Mouse (Mus musculus) mature B cell (primary cell): ENCODE data around the gene Tbc1d7.

Experiments
- in situ Hi-C: fragments of 300-500 bp; cut with MboI; formaldehyde crosslinking; loops from 2 replicates; pipeline ENCODE4 v1.14.3; 2019

Gene Tbc1d7

DNA sequence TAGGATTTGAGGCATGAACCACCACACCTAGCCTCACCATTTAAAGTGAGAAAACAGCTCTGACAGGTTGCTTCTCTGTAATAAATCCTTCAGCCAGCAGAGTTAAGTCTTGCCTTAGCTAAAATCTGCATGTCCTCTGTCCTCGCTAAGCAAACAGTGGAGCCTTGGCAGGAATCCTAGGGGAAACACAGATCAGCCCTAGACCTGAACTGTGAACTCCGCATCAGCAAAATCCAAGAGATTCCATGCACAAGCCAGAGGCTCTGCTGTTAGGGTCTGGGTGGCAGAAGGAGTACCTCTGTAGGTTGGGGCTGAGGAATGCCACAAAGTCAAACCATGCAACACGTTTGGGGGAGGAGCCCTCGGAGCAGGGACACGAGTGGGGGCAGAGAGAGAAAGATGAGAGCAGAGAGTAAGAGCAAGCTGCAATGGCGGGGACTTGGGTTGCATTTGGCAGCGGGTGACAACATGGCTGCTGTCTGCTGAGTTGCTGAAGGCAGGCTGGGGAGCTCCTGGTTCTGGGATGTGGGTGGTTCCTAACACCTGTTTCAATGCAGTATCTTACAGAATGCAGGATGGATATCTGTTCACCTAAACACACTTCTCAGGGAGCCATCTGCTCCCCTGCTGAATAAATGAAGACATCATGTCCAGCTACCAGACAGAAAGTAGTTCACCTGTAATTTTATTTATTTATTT is 26.4 kb downstream of the Tbc1d7 start:
- in situ Hi-C loops = no loop called here

DNA sequence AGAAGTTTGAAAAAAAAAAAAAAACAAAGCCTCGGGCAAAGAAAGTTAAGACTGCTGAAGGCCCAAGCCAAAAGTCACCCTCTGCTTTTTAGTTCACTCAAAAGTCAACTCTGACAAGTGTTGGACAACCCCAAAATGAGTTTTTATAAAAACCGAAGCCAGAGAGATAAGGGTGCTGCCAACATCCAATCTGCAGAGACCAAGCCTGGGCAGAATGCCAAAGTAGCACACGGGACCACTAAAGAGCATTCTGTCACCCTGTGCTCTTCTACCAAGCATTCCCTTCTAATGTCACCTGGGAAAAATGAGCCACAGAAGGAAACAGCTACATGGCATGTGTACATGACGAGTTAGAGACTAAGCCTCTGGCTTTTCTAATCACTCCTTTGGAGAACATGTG is 36.8 kb downstream of the Tbc1d7 start:
- in situ Hi-C loops = no loop called here

DNA sequence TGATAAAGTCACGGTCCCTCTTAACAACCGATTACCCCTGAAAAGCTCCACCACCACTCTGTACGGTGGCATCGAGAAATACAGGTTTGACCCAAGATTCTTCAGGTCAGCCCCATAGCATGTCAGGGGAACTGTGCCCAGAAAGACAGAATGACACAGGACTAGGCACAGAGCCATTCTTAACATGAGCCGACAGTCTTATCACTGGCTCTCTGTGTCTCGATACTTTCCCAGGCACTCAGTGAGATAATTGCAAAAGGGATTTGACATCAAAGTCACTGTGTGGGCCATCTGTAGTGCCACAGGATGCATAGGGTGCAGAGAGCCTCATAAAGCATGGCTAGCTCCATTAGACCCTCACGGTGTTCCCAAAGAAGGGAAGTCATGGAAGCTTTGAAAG is 37.9 kb downstream of the Tbc1d7 start:
- in situ Hi-C loops = no loop called here

DNA sequence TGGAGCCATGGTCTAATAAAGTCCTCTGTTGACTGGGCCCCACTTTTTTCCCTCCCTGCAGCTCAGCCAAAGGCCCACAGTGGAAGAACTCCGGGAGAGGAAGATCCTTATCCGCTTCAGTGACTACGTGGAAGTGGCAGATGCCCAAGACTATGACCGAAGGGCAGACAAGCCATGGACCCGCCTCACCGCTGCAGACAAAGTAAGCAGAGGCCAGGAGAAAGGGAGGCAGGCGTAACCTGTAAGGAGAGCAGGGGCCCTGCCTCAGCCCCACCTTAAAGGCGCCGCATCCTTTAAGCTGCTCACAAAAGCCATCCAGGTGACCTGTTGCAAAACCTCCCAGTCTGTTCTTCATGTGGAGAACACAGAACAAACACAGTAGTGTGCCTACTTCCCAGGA is 38.4 kb downstream of the Tbc1d7 start:
- in situ Hi-C loops = no loop called here

DNA sequence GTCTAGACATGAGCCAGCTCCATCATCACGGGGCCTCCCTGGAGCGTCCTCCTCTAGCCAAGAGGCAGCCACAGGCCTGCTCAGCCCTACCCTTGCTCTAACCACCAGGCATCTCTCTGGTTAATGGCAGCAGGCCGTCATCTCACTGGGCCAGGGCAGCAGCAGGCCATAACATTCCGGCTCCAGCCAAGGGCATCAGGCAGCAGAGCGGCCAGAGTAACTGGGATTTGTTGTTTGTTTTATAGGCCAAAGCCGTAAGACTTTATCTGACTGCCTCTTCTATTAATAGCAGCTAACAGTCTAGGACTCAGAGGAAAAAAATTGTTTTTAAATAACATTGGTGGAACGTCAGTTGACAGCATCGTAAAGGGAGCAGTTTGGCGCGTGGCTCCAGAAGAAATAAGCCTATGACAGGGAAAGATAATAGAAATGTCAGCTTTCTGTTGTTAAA is 39.5 kb downstream of the Tbc1d7 start:
- in situ Hi-C loops = no loop called here

DNA sequence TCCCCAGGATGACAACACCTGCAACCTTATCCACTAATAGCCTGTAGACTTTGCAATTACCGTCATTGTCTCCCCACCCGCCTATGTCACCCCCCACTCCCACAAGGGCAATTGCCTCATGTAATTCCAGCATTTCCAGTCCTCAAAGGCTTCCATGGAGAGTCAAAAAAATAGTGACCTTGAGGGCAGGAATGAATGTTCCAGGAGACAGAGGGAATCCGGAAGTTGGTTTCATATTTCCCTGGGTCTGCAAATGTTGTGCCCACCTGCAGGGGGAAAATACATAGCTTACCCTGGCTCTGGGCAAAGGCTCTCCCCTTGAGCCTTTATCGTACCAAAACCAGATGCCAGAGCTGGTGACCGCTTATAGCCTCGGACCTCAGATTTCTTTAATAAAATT is 41.1 kb downstream of the Tbc1d7 start:
- in situ Hi-C loops = no loop called here

DNA sequence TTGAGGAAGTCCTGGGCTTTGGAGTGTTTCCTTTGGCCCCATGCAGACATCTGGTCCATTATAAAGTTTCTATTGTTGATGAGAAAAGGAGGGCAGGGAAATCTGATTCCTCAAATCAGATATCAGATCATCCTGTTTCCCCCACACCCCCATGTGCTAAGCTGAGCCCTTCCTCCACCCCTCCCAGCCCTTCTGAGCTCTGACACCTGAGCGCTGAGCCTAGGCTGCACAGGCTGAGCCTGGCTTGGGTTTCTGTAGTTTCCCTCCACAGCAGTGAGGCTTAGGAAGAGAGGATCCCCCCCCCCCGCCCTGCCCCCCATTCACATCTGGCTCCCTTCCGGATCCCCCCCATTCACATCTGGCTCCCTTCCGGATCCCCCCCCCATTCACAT is 46.6 kb downstream of the Tbc1d7 start:
- in situ Hi-C loops = no loop called here

DNA sequence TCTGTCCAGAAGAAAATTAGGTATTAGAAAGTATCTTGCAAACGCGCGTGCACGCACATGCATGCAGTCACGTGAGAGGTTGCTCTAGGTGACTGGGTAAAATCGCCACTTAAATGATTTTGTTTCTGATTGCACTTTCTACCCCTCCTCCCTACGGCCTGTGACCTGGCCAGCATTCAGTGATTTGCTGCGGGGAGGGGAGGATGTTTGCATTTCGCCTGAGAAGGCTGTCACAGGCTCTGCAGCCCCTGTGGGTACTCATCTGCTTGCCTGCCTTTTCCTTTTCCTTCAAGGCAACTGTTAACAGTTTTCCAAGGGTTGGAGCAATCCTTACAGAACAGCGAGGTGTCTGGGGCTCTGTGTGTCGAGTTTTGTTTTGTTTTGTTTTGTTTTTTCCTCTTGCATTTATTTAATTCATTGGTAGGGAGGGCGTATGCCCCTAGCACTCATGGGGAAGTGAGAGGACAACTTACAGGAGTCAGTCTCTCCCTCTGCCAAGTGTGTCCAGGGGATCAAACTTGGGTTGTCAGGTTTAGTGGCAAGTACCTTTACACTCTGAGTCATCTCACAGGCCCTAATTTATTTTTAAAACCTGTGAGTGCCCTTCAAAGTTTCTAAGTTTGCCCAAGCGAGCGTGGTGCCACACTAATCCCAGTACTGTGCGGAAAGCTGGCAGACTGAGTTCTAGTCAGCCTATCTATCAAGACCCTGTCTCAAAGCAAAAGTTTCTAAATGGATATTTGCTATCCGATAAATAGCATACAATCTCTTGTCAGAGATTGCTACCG is 47.2 kb downstream of the Tbc1d7 start:
- in situ Hi-C loops = no loop called here

DNA sequence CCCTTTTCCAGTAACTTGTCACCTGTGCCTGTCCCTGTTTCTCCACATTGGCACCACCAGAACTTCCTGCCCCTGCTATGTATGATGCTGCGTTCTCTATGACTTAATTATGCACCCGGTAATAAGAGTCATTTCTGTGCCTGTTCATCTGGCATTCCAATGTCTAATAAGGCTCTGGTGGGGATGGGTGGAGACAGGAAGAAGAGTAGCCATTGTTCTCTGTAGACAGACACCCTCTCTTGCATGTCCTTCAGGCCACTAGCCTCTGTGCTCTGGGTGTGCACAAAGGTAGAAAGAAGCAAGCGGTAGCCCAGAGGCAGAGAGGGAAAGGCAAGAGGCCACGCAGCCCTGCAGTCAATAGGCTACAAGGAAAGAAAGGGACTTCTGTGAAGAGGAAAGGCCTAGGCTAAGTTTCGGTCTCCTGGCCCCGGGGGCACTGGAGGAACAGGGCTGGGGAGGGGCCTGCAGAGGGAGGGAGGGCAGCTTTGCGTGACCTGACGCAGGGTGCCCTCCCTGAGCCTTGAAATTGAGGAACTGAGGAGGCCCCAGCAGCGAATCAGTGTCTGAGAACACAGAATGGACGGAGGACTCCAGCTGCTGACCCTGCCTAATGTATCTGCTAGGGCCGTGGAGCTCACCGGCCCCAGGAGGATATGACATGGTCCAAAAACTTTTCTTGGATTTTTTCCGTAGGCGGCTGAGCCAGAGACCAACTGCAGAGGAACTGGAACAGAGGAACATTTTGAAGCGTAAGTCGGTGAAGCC is 48.8 kb downstream of the Tbc1d7 start:
- in situ Hi-C loops = no loop called here

DNA sequence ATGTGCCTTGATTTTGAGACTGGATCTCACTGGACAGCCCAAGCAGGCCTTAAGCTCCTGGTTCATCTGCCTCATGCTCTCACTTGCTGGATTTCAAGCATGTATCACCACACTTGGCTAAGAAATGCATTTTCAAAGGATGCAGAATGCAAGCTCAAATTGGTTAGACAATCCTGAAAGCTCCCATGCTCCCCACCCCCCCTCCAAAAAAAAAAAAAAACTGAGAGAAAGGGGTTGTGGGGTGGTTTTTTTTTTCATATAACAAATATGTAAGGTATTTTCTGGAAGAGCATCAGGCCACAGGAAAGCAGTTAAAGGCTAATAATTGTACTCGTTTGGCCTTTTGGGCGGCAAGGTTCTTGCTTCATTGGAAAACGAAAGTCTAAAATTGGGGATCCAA is 58.2 kb downstream of the Tbc1d7 start:
- in situ Hi-C loops = no loop called here

DNA sequence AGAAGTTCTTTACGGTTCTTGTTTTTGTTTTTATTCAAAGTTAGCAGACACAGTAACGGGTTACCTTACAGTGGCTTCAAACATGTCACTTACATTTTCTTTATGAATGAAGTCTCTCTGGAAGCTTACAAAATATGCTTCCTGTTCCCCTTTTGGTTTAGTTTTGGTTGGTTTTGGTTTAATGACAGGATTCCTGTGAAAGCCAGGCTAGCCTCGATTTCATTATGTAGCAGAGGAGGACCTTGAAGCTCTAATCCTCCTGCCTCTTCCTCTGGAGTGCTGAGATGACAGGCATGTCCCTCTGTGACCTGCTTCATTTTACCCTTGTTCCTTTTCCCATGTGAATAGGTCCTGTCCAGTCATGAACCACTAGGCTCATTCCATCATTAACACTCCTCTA is 58.6 kb downstream of the Tbc1d7 start:
- in situ Hi-C loops = no loop called here

DNA sequence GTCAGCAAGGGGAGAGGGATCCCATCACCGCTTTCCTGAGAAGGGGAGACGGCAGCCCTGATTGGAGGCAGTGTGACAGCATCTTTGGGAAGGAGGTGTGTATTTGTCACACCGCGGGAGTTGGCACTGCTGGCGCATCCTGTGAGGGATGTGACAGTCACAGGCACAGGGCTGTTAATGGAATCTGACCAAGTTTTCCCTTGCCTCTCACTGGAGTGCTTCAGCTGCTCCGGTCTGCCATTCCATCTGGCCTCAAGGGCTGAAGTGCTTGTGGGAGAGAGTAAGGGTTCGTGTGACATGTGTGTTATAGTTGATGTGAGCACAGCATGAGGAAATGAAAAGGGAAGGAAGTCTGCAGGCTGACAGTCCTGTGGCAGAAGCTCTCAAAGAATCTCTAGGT is 59.0 kb downstream of the Tbc1d7 start:
- in situ Hi-C loops = no loop called here

DNA sequence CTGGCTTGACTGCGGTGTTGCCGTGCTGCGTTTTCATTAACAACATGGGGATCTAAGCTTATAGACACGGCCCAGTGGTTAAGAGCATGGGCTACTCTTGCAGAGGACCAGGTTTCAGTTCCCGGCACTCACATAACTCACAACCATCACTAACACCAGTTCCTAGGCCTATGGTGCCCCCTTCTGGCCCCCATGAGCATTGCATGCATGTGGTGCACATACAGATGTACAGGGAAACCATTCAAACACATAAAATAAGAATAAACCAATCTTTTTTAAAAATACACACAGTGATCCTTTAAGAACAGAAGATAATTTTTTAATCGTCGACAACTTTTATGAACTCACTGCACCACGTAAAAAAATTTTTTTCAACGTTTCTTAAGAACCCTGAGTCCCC is 66.8 kb downstream of the Tbc1d7 start:
- in situ Hi-C loops = no loop called here

DNA sequence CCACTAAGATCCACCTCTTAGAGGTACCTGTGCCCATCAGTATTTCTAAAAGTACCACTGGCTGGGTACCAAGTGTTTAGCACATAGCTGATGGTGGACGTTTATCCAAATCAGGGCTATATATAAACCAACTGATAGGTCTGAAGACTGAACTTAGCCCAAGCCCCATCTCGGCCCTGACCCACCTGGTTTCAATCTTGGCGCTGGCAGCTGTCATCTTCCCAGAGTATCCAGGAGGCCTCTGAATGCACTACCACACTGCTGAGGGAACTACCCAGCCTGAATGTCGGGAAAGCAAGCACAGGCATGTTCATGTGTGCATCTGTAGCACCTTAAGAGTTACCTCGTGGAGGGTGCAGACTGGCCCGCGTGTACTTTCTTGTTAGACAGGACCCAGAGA is 68.4 kb downstream of the Tbc1d7 start:
- in situ Hi-C loops = no loop called here
